Comparison of ENCODE assay signal across 8 mouse cellular contexts in genomic region chr6:136857186-136857872, GRCm38 (mm10). TPM values are rescaled to one million over a fixed set of nuclear protein-coding genes. Genes with fewer than 3 reads are reported as not detected.
A peak's percentile ranks its signal among the peaks of the same experiment; 100 is the strongest.
DNase-seq lines count a peak whose midpoint lies in the region; ATAC-seq lines count a peak whose summit lies in the region.

TSS of gene Art4 (minus strand) at chr6:136857733.

- H3K36me3 ChIP-seq in neural tube, embryonic 15.5 days: no peaks in the 10 kb centered on the region

- H3K9me3 ChIP-seq in neural tube, embryonic 15.5 days (replicated peaks): no peaks in the 10 kb centered on the region

- H3K4me1 ChIP-seq in neural tube, embryonic 15.5 days: peaks cover 6% of the 10 kb centered on the region; the same call in 1 of the 2 replicates

- 0 out of 2 replicates have a peak, but pooled peaks cover 3% of the 10 kb centered on the region for H3K27me3 ChIP-seq in neural tube, embryonic 15.5 days (replicated peaks)

- DNase-seq in 416B (ENCODE audit: low read depth) (peak; percentile 78), ZHBTc4 (ENCODE audit: low read depth, low spot score) (peak; percentile 47)
- DNase-seq in heart, adult 11 months: peak; percentile 96
- peak; percentile 8 to 47 for DNase-seq in kidney, postnatal 25 days
- no peak for DNase-seq in right cerebral cortex, postnatal 36 days (ENCODE audit: low spot score in 2 of 2)
- DNase-seq in Muller cell, postnatal 12 days (ENCODE audit: inconsistent ontology term): no peak
- no peak for DNase-seq in gastrocnemius, postnatal 25 days

- H3K9ac ChIP-seq in neural tube, embryonic 15.5 days (replicated peaks): no peak within 1 kb of the TSS

- H3K4me3 ChIP-seq in neural tube, embryonic 15.5 days (replicated peaks): no peak within 1 kb of the TSS

- ATAC-seq in neural tube, embryonic 15.5 days (ENCODE audit: low FRiP score): no peak

- H3K4me2 ChIP-seq in neural tube, embryonic 15.5 days: no peak within 1 kb of the TSS

- WGBS in neural tube, embryonic 15.5 days: 75% methylated on average over 18 of the region's 18 CpGs

- H3K27ac ChIP-seq in neural tube, embryonic 15.5 days (replicated peaks): peak within 1 kb of the TSS; percentile 23; the same call in 1 of the 2 replicates

RNA-seq across cellular contexts. Expression of gene Art4, which starts in this region (rescaled TPM):
- 0.23 and 2.3 TPM in 2 replicates for polyA plus RNA-seq in neural tube, embryonic 15.5 days (2015; fragmentation: Nextera tagmentation; extraction: Ambion mirVana)
- under 1 TPM; 0.18 to 0.54 TPM for total RNA-seq in gastrocnemius, postnatal 25 days (2021)

Comparison
In these comparisons a context has a peak if more than half of its experiments do, and no peak if none do; other contexts are left out.
1. DNase-seq: peak in 416B (single experiment), ZHBTc4 (single experiment), heart, adult 11 months (single experiment) and kidney, postnatal 25 days (2 of 2); none in right cerebral cortex, postnatal 36 days (0 of 2), Muller cell, postnatal 12 days (single experiment) and gastrocnemius, postnatal 25 days (single experiment).